Mouse (Mus musculus) G1E (cell line): ENCODE data around the gene Capn10.

ENCODE experiments used
- CTCF ChIP-seq: IDR thresholded peaks from 2 replicates; pipeline ENCODE4 v1.5.1; 2012; ENCODE audit warnings: low read depth, low read length, inconsistent platforms, mixed read lengths
- GATA1 ChIP-seq: IDR thresholded peaks from 2 replicates; pipeline ENCODE4 v1.6.1; 2012; ENCODE audit warnings: borderline replicate concordance, low read length, inconsistent platforms, mixed read lengths
- GATA2 ChIP-seq: IDR thresholded peaks from 2 replicates; pipeline ENCODE4 v1.6.1; 2012; ENCODE audit warnings: low read depth, low read length, inconsistent platforms, borderline replicate concordance
- POLR2AphosphoS5 ChIP-seq: IDR thresholded peaks from 2 replicates; pipeline ENCODE4 v1.6.1; 2012; ENCODE audit warnings: low read depth, low read length, inconsistent platforms; ENCODE audit not compliant: insufficient replicate concordance
- TAL1 ChIP-seq: conservative IDR thresholded peaks from 2 replicates; pipeline ENCODE4 v1.6.1; 2012; ENCODE audit warnings: low read depth, low read length, inconsistent platforms, mixed read lengths

- no peak for TF ChIP-seq CTCF
- no peak for TF ChIP-seq TAL1
- TF ChIP-seq GATA1, result no peak
- TF ChIP-seq POLR2AphosphoS5, result no peak
- TF ChIP-seq GATA2, result no peak
Observed at GRCm38 (mm10) chr1:92914993-92915392, 19.2 kb upstream of the Capn10 start.
